Mouse (Mus musculus) right cerebral cortex, postnatal 25 days (tissue): Measurements from ENCODE around the gene Pou6f2.
A peak's percentile ranks its signal among the peaks of the same experiment; 100 is the strongest.

Experiments
- DNase-seq: peaks from one replicate; pipeline ENCODE4 v3.0.0; 2022

The Pou6f2 gene

GRCm38 (mm10) chr13:18397586-18397985, at the start of gene Pou6f2:
Gene Pou6f2, minus strand, starts transcription at chr13:18397686.
- no peak for DNase-seq

DNA sequence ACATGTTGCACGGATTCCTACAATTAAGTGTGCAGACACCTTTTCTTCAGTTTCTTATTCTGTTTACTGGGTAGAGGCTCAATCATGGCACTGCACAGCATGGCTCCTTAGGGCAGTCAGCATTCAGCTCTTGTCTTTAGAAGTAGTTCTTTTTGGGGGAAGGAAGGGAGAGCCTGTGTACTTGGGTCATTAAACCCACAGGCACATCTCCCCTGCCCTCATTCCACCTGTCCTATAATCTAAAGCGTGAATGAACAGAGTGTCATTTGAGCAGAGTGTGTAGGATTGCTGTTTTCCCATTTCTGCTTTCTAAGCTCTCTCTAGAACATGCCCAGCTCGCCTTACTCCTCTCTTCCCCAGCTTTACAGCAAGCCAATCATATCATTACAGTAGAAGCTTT, 42.4 kb upstream of the Pou6f2 start:
- DNase-seq, result no peak

GRCm38 (mm10) chr13:18387673-18388072, 9.8 kb downstream of the Pou6f2 start:
- DNase-seq, result no peak

GRCm38 (mm10) chr13:18363373-18363772, 34.1 kb downstream of the Pou6f2 start:
- DNase-seq, result no peak

DNA sequence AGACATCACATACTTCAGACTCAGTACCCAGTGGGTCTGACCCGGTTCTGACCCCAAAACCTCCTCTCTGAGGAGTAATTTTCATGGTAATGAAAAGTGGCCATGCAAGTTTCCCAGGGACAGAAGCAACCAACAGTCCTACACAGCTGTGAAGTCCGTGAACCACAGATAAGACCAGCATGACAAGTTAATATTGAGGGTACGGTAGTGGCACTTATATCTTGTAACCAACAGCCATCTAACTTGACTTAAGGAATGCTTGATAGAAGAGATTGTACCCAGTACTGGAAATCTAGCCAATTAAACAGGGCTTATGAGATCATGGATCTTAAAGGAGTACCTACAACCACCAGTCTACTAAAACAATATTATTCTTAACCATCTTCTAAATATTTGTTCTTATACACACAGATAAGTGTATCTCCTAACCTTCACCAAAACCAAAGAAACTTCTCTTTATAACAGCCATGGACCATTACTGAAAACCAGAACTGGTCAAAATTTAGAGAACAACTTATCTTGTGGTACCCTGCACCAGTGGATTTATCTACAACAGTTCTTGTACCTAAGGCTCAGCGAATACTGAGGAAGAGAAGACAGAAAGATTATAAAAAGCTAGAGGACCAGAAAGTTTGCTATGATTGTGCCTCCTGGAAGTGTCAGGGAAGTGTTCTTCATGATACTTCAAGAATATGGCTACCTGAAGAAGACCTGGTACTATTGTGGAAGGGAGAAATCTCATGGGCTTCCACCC, 52.7 kb downstream of the Pou6f2 start:
- no peak for DNase-seq

DNA sequence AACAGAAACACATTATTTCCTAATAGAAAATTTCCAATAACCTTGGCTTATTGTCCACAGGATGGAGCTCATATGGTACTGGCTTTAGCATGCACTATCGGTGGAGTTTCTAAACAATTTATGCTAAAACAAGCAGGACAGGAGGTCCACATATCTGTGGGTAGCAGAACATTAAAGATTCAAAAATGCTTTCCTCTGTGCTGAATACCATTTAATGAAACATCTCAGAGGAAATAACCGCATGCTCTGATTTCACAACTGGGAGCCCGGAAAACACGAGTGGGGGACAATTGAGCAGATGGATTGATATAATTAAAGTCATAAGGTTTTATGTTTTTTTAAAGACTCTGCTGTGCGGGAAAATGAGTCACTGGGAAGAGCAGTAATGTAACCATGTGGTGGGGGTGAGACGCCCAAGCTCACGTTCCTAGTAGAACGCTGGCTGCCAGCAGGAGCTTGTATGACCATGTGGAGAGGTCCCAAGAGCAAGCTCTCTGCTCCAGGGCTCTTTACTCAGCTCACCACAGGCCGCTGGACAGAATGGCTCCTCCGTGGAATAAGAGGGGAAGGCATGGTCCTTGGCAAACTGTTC, 58.5 kb downstream of the Pou6f2 start:
- peak; percentile 8 for DNase-seq

DNA sequence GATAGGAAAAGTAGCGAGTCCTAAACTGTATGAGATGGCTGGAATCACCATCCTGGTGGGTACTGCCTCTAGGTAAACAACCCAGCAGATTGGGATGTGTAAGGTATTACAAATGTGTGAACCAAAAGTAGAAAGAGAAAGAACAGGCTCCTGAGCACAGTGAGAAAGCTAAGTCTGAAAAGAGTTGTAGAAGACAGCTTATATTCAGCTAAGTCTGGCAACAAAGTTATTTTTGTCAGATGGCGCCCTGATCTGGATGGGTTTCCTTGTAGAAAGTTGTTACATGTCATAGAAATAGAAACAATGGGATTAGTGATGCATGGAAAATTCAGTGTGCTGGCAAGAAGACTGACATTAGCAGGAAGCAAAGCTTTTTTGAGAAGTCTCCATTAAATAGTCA, 59.5 kb downstream of the Pou6f2 start:
- peak; percentile 21 for DNase-seq

- no peak for DNase-seq
Measured at GRCm38 (mm10) chr13:18334035-18334434, 63.5 kb downstream of the Pou6f2 start.

DNA sequence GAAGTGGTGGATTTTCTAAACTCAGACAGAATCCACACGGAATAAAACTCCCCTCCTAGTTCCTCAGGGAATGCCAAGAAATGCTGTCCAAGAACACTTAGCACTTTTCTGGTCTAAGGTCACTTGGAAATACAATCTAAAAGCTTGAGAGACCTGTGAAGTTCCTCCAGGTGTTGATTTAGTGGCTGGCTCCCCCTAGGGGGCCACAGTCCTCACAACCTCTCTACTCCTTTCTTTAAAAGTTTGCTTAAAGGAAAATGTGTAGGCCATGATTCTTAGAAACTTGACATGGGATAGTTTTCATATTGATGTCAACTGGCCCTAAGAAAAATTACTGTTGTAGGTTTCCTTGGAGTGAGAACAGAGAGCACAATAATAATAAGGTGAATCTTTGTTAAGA, 64.9 kb downstream of the Pou6f2 start:
- no peak for DNase-seq

- DNase-seq, result no peak
Measured at GRCm38 (mm10) chr13:18323980-18324678, 73.4 kb downstream of the Pou6f2 start.

DNA sequence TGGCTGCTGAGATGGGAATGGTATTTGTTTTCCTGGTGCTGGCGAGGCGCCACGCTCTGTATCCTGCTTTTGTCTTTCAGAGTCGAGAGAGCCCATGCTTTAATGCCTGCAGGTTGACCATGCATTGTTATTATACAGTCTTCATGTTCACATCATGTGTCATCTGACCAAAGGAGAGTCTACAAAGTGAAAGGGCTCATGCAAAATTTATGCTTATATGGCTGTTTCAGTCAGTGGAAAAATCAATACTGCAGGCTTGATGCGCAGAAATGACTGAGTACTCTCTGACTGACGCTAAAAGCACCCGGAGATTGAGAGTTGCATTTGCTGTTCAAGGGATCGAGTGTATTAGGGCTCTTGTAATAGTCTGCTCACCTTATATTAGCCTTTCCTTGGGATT, 74.1 kb downstream of the Pou6f2 start:
- DNase-seq, result no peak

- no peak for DNase-seq
Measured at GRCm38 (mm10) chr13:18312613-18313012, 84.9 kb downstream of the Pou6f2 start.

- no peak for DNase-seq
Measured at GRCm38 (mm10) chr13:18309024-18309423, 88.5 kb downstream of the Pou6f2 start.

DNA sequence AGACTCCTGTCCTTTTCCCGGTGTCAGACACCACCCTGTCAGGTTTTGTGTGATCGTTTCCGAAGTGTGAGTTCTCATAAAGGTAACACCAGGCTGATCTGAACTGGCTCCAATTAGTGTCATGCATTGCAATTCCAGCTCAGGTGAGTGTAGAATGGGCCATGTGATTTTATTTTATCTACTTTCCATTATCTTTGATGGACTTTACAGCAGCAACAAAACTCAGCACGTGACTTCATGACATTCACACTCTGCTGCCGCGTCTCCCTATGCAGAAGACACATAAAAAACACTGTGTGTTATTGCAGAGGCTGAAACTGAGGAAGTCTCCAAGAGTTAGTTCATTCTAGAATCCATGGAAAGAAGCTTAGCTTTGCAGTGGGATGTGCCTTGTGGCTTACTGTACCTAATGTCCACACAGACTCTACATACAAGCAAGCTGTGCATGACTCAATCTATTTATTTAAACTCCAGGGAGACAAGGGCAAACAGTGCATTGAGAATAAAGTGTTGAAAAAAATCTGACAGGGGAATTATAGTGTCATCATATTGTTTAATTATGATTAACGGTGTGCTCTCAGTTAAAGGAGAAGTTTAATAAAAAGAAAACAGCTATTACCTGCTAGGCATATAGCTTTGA, 90.9 kb downstream of the Pou6f2 start:
- DNase-seq, result no peak

DNA sequence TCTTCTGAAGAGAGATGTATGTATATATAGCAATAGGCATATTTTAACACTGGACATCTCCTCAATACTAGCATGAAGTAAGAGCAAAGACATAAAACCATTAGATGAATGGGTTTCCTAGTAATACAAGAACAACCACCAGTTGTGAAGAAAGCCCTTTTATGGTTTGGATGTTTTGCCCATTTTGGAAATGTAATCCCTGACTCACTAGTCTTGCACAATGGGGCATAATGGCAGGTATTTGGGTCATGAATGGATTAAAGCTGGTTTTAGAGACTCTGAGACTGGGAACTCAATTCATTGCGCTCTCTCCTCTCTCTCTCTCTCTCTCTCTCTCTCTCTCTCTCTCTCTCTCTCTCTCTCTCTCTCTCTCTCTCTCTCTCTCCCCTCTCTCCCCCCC, 97.5 kb downstream of the Pou6f2 start:
- DNase-seq, result no peak

DNA sequence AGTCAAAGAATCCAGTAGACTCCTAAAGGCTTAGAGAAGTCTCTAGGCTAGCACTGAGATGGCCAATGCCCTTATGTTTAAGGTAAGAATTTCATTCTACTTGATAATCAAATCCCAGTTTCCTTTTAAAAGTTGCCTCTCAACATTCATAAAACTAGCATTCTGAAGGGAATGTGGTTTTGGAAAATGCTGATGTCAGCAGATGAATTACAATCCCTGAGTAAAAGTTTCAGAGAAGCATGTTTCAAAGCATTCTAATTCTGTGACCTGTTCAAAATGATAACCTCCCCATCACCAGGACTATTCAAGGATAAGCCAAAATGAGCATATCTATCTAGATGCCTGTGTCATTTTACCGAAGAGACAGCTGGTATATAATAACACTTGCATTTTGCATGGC, 104.0 kb downstream of the Pou6f2 start:
- DNase-seq, result no peak

DNA sequence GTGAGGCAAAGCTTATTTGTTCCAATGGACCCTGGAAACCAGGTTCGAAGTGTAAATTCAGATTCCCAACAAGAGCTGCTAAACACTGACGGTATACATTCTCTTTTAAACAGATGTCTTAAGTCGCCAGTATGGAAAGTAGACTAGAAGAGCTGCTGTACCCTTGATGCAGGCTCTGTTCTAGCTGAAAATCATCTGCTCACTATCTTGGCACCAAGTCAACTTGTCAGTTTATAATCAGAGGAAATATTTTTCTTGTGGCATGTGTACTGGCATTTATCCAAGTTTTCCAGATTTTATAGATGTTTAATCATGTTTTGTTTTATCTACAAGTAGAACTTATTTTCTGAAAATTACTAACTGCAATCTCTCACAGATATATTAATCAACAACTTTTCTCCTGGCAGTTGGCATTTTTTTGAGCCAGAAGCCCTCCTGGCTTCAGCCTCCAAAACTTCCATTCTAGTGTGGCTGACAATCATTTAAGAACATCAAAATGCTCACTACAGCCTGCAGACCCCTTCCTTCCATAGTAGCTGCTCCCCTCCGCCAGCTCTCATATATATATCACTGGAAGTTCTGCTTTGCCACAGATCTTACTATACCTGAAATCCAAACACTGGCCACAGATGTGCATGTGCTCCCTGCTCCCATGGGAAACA, 107.1 kb downstream of the Pou6f2 start:
- no peak for DNase-seq

GRCm38 (mm10) chr13:18287536-18287935, 110.0 kb downstream of the Pou6f2 start:
- DNase-seq, result no peak

GRCm38 (mm10) chr13:18282361-18282982, 115.0 kb downstream of the Pou6f2 start:
- no peak for DNase-seq

DNA sequence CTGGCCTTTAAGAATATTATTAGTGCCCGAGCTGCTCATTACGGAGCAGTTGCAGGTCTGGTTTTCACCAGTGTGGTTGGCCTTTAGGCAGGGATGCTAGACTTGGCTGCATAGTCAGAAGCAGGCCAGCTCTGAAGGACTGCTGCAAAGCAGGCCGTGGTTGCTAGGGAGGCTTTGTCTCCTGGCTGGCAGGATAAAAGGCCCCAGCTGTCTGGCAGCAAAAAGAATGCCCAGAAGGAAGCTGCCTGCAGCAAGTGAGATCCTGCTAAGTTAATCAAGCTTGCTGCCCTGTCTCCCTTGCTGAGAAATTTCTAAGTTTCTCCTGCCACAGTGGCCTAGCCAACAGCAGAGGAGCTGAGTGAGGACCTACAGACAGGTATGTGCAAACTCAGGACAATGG, 116.4 kb downstream of the Pou6f2 start:
- peak; percentile 35 for DNase-seq

GRCm38 (mm10) chr13:18253131-18253530, 144.4 kb downstream of the Pou6f2 start:
- no peak for DNase-seq

DNA sequence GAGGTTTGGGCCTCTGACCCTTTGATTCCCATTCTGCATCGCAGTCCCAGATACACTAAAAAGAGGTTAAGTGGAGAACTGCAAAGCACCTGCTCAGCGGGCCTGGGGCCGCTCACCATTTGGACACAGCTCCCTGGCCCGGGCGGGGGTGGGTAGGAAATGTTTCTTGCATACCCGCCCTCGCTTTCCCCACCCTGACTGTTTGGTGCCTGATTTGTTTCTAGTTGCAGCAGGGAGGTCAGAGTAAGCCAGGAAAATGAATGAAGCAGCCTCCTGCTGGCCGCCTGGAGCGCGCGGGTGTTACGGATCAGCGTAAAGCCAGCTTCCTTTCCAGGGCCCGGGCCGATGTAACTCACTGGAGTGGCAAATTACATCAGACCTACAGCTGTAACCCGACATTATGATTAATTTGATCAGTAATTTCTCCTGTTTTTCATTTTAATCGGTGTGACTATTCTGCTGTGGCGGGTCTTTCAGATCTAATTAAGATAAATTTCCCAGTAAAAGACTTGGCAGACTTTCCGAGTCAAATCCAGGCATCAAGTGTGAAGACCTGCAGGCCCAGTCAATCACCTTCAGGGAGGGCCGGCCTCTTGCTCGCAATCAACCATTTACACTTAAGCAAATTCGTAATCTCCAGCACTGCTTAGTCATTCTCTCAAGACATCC, 178.8 kb downstream of the Pou6f2 start:
- DNase-seq, result no peak
